Mouse (Mus musculus): ENCODE measurements around the gene Il16. TPM values are rescaled to one million over a fixed set of nuclear protein-coding genes. Genes with fewer than 3 reads are reported as not detected.

Gene Il16
- polyA plus RNA-seq, 1 experiment from 2014 or later, result 2.0 TPM

- Histone ChIP-seq H3K4me1 (peaks cover 39% of the 10 kb centered on the region), H3K36me3 (peaks cover 15% of the 10 kb centered on the region)
Observed at GRCm38 (mm10) chr7:83644761-83645160, 100.8 kb downstream of the Il16 start.

GRCm38 (mm10) chr7:83643581-83643980, 101.9 kb downstream of the Il16 start:
- WGBS, result 69% methylated on average over 6 of the region's 6 CpGs
- peak overlapping the region; percentile 70; the same call in 1 of the 2 replicates for H3K27ac ChIP-seq
- no peaks in the 10 kb centered on the region for H3K27me3 ChIP-seq (ENCODE audit: insufficient read depth, poor library complexity, severe bottlenecking)
- H3K4me1 ChIP-seq, result peaks cover 45% of the 10 kb centered on the region
- H3K4me3 ChIP-seq, result no peak overlapping the region
- DNase-seq (ENCODE audit: low spot score), result no peak
- no peaks in the 10 kb centered on the region for H3K9me3 ChIP-seq
- H3K36me3 ChIP-seq, result peaks cover 27% of the 10 kb centered on the region

More at GRCm38 (mm10) chr7:83644761-83645160, 100.8 kb downstream of the Il16 start:
- no peak for DNase-seq (ENCODE audit: low spot score)
- no peak overlapping the region for H3K4me3 ChIP-seq
- 86% methylated on average over 2 of the region's 2 CpGs for WGBS
- no peaks in the 10 kb centered on the region for H3K9me3 ChIP-seq
- no peaks in the 10 kb centered on the region for H3K27me3 ChIP-seq (ENCODE audit: insufficient read depth, poor library complexity, severe bottlenecking)
- H3K27ac ChIP-seq, result no peak overlapping the region

GRCm38 (mm10) chr7:83641163-83641562, 104.4 kb downstream of the Il16 start:
- WGBS, result 45% methylated on average over 2 of the region's 2 CpGs
- Histone ChIP-seq H3K36me3 (peaks cover 51% of the 10 kb centered on the region), H3K27me3 (ENCODE audit: insufficient read depth, poor library complexity, severe bottlenecking) (no peaks in the 10 kb centered on the region), H3K4me3 (no peak overlapping the region), H3K4me1 (peaks cover 45% of the 10 kb centered on the region), H3K9me3 (no peaks in the 10 kb centered on the region), H3K27ac (peak overlapping the region; percentile 70)
- DNase-seq (ENCODE audit: low spot score), result no peak

- Histone ChIP-seq H3K4me1 (peaks cover 45% of the 10 kb centered on the region), H3K4me3 (no peak overlapping the region), H3K36me3 (peaks cover 53% of the 10 kb centered on the region), H3K27me3 (ENCODE audit: insufficient read depth, poor library complexity, severe bottlenecking) (no peaks in the 10 kb centered on the region), H3K9me3 (no peaks in the 10 kb centered on the region), H3K27ac (peak overlapping the region; percentile 70)
- 82% methylated on average over 5 of the region's 5 CpGs for WGBS
- no peak for DNase-seq (ENCODE audit: low spot score)
Observed at GRCm38 (mm10) chr7:83640581-83640980, 104.9 kb downstream of the Il16 start.

GRCm38 (mm10) chr7:83639084-83639483, 106.4 kb downstream of the Il16 start:
- no peak overlapping the region for H3K27ac ChIP-seq

GRCm38 (mm10) chr7:83637781-83638583, 107.5 kb downstream of the Il16 start:
- Histone ChIP-seq H3K27me3 (ENCODE audit: insufficient read depth, poor library complexity, severe bottlenecking) (no peaks in the 10 kb centered on the region), H3K36me3 (peaks cover 54% of the 10 kb centered on the region), H3K27ac (no peak overlapping the region), H3K4me1 (peaks cover 47% of the 10 kb centered on the region), H3K9me3 (no peaks in the 10 kb centered on the region), H3K4me3 (no peak overlapping the region)
- WGBS, result 87% methylated on average over 8 of the region's 8 CpGs
- DNase-seq (ENCODE audit: low spot score), result no peak

More at GRCm38 (mm10) chr7:83639084-83639483, 106.4 kb downstream of the Il16 start:
- no peak overlapping the region for H3K4me3 ChIP-seq
- peaks cover 45% of the 10 kb centered on the region for H3K4me1 ChIP-seq
- no peak for DNase-seq (ENCODE audit: low spot score)
- WGBS, result 74% methylated on average over 3 of the region's 3 CpGs
- peaks cover 54% of the 10 kb centered on the region for H3K36me3 ChIP-seq
- H3K27me3 ChIP-seq (ENCODE audit: insufficient read depth, poor library complexity, severe bottlenecking), result no peaks in the 10 kb centered on the region
- H3K9me3 ChIP-seq, result no peaks in the 10 kb centered on the region

- 88% methylated on average over 8 of the region's 8 CpGs for WGBS
- Histone ChIP-seq H3K27ac (no peak overlapping the region), H3K4me1 (peaks cover 38% of the 10 kb centered on the region), H3K36me3 (peaks cover 54% of the 10 kb centered on the region), H3K27me3 (ENCODE audit: insufficient read depth, poor library complexity, severe bottlenecking) (no peaks in the 10 kb centered on the region), H3K4me3 (no peak overlapping the region), H3K9me3 (no peaks in the 10 kb centered on the region)
- no peak for DNase-seq (ENCODE audit: low spot score)
Observed at GRCm38 (mm10) chr7:83636425-83636824, 109.1 kb downstream of the Il16 start.

- Histone ChIP-seq H3K9me3 (no peaks in the 10 kb centered on the region), H3K27me3 (ENCODE audit: insufficient read depth, poor library complexity, severe bottlenecking) (no peaks in the 10 kb centered on the region), H3K36me3 (peaks cover 53% of the 10 kb centered on the region), H3K4me1 (peaks cover 36% of the 10 kb centered on the region), H3K27ac (no peak overlapping the region), H3K4me3 (no peak overlapping the region)
- WGBS, result 88% methylated on average over 2 of the region's 2 CpGs
- DNase-seq (ENCODE audit: low spot score), result no peak
Observed at GRCm38 (mm10) chr7:83635726-83636125, 109.8 kb downstream of the Il16 start.

GRCm38 (mm10) chr7:83633856-83634255, 111.7 kb downstream of the Il16 start:
- Histone ChIP-seq H3K4me1 (peaks cover 20% of the 10 kb centered on the region), H3K27ac (no peak overlapping the region), H3K9me3 (no peaks in the 10 kb centered on the region), H3K36me3 (peaks cover 34% of the 10 kb centered on the region), H3K27me3 (ENCODE audit: insufficient read depth, poor library complexity, severe bottlenecking) (no peaks in the 10 kb centered on the region), H3K4me3 (peak overlapping the region; percentile 65; the same call in 1 of the 2 replicates)
- DNase-seq (ENCODE audit: low spot score), result no peak
- WGBS, result 85% methylated on average over 6 of the region's 6 CpGs

GRCm38 (mm10) chr7:83632682-83633120, 112.8 kb downstream of the Il16 start:
- peak overlapping the region; percentile 86 for H3K27ac ChIP-seq
- H3K9me3 ChIP-seq, result no peaks in the 10 kb centered on the region
- peaks cover 23% of the 10 kb centered on the region for H3K36me3 ChIP-seq
- WGBS, result 29% methylated on average over 6 of the region's 6 CpGs
- H3K4me1 ChIP-seq, result peaks cover 20% of the 10 kb centered on the region
- DNase-seq (ENCODE audit: low spot score), result no peak
- H3K4me3 ChIP-seq, result peak overlapping the region; percentile 65
- no peaks in the 10 kb centered on the region for H3K27me3 ChIP-seq (ENCODE audit: insufficient read depth, poor library complexity, severe bottlenecking)

GRCm38 (mm10) chr7:83631828-83632681, 113.5 kb downstream of the Il16 start, which contains the start of gene Stard5:
Gene Stard5, plus strand, starts transcription at chr7:83631959.
- Histone ChIP-seq H3K27me3 (ENCODE audit: insufficient read depth, poor library complexity, severe bottlenecking) (no peaks in the 10 kb centered on the region), H3K9me3 (no peaks in the 10 kb centered on the region), H3K27ac (peak within 1 kb of the TSS; percentile 86), H3K4me1 (peaks cover 20% of the 10 kb centered on the region), H3K36me3 (peaks cover 16% of the 10 kb centered on the region; the same call in 1 of the 2 replicates), H3K4me3 (peak within 1 kb of the TSS; percentile 65)
- WGBS, result under 1% methylated on average over 35 of the region's 35 CpGs
- DNase-seq (ENCODE audit: low spot score), result peak; percentile 95

GRCm38 (mm10) chr7:83631073-83631827, 114.3 kb downstream of the Il16 start:
- peak overlapping the region; percentile 86 for H3K27ac ChIP-seq
- no peaks in the 10 kb centered on the region for H3K9me3 ChIP-seq
- no peak for DNase-seq (ENCODE audit: low spot score)
- WGBS, result 9% methylated on average over 11 of the region's 11 CpGs
- H3K4me3 ChIP-seq, result peak overlapping the region; percentile 65
- peaks cover 8% of the 10 kb centered on the region; the same call in 1 of the 2 replicates for H3K36me3 ChIP-seq
- H3K27me3 ChIP-seq (ENCODE audit: insufficient read depth, poor library complexity, severe bottlenecking), result no peaks in the 10 kb centered on the region
- peaks cover 20% of the 10 kb centered on the region for H3K4me1 ChIP-seq

Data from heart, embryonic 10.5 days (tissue).